Mouse (Mus musculus): ENCODE data around the gene Gm14862.

DNA sequence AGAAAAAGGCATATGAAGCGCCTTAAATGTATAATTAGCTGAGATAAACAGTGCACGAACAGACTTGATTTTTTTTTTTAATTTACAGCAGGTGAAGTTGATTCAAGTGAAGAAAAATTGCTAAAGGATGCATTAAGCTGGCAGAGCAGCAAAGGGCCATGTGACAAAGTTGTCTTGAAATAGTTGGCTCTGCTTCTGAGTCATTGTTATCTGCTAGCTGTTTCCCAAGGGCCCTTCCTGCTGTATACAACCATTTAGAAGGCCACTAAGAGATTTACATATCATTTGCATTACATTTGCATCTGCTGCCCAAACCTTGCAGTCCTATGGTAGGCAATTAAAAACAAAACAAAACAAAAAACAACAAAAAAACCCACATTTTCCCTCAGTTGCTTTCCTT lies 54.7 kb downstream of the Gm14862 start:
- no peak for TF ChIP-seq CTCF (IDR thresholded peaks at IDR 0.05; ENCODE audit: borderline replicate concordance, insufficient read depth, low read depth, low read length)
- TF ChIP-seq POLR2A (IDR thresholded peaks at IDR 0.05; ENCODE audit: borderline replicate concordance, insufficient read depth, low read length), result no peak

All from cerebellum, adult 2 months (tissue).